Mouse (Mus musculus) small intestine, adult 2 months (tissue): ENCODE results near the gene Aff4. TPM values are rescaled to one million over a fixed set of nuclear protein-coding genes. Genes with fewer than 3 reads are reported as not detected.

Experiments
- H3K27ac ChIP-seq: fragments of 200-500 bp; 2 replicates; pipeline ENCODE4 v1.5.1; 2012; ENCODE audit warnings: low read depth, low read length, control low read depth, inconsistent platforms; ENCODE audit not compliant: insufficient read depth
- H3K27me3 ChIP-seq: fragments of 200-500 bp; 2 replicates; pipeline ENCODE4 v1.6.1; 2012; ENCODE audit warnings: mild to moderate bottlenecking, moderate library complexity, low read length, inconsistent platforms; ENCODE audit not compliant: control insufficient read depth, insufficient read depth
- H3K36me3 ChIP-seq: fragments of 200-500 bp; 2 replicates; pipeline ENCODE4 v1.6.1; 2012; ENCODE audit warnings: mild to moderate bottlenecking, low read length, control low read depth, inconsistent platforms; ENCODE audit not compliant: control insufficient read depth, insufficient read depth
- H3K4me1 ChIP-seq: fragments of 200-500 bp; 2 replicates; pipeline ENCODE4 v1.6.1; 2012; ENCODE audit warnings: low read length, inconsistent platforms, mixed read lengths; ENCODE audit not compliant: control insufficient read depth, insufficient read depth, insufficient read length
- H3K4me3 ChIP-seq: fragments of 200-500 bp; 2 replicates; pipeline ENCODE4 v1.5.1; 2012; ENCODE audit warnings: low read depth, mild to moderate bottlenecking, control low read depth, inconsistent platforms, low read length, moderate library complexity
- CTCF ChIP-seq: fragments of 200-500 bp; IDR thresholded peaks from 2 replicates; pipeline ENCODE4 v1.5.1; 2012; ENCODE audit warnings: low read depth, mild to moderate bottlenecking, control low read depth, inconsistent platforms, low read length, moderate library complexity, mixed read lengths; ENCODE audit not compliant: insufficient replicate concordance, insufficient read length; ENCODE audit errors: extremely low read depth
- POLR2A ChIP-seq: fragments of 200-500 bp; IDR thresholded peaks from 2 replicates; pipeline ENCODE4 v1.6.1; 2012; ENCODE audit warnings: low read depth, mild to moderate bottlenecking, control low read depth, inconsistent platforms, low read length, moderate library complexity
- WGBS: fragments of 180-500 bp; shearing (Covaris S2); methylation state at CpG from one replicate; pipeline ENCODE4 v1.1.7; 2018; 5-methylcytosine and 5-hydroxymethylcytosine counted together
- polyA plus RNA-seq: library from polyadenylated mRNA; depleted of rRNA; stranded (reverse); fragments of >200 nt; gene quantifications from 2 replicates; pipeline ENCODE4 v1.2.3, GENCODE M21; 2012

Gene Aff4
- polyA plus RNA-seq, 1 experiment, result 6.6 TPM

DNA sequence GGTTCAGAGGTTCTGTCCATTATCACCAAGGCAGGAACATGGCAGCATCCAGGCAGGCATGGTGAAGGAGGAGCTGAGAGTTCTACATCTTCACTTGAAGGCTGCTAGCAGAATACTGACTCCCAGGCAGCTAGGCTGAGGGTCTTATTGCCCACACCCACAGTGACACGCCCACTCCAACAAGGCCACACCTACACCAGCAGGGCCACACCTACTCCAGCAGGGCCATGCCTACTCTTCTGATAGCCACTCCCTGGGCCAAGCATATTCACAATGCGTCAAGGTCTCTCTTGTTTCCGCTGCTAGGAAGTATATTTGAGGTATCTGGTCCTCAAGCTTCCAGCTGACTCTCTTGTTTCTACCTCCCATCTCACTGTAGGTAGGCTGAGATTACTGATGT is 108.4 kb downstream of the Aff4 start:
- 75% methylated on average over 3 of the region's 3 CpGs for WGBS

DNA sequence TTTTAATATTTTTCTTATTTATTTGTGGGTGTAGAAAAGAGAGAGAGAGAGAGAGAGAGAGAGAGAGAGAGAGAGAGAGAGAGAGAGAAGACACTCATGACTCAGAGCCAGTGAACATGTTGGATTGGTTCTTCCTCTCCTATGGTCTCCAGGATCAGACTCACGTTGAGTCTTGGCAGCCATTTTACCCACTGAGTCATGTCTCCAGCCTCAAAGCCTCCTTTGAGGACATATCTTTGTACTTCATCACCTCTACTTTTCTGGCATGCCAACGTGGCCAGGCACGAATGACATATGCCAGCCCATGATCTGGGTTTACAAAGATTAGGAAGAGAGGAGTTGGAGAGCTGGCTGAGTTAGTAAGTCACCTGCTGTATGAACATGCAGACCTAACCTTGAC is 109.6 kb downstream of the Aff4 start:
- H3K36me3 ChIP-seq, result no peaks in the 10 kb centered on the region
- no peak for TF ChIP-seq POLR2A
- TF ChIP-seq CTCF, result no peak
- peaks cover 9% of the 10 kb centered on the region for H3K27me3 ChIP-seq
- WGBS, result 82% methylated on average over 3 of the region's 3 CpGs
- H3K4me1 ChIP-seq, result no peaks in the 10 kb centered on the region
- H3K27ac ChIP-seq, result no peak overlapping the region
- no peak overlapping the region for H3K4me3 ChIP-seq

More for the DNA sequence above, 108.4 kb downstream of the Aff4 start:
- TF ChIP-seq CTCF (no peak), POLR2A (no peak)
- Histone ChIP-seq H3K36me3 (no peaks in the 10 kb centered on the region), H3K4me1 (peaks cover under 1% of the 10 kb centered on the region; the same call in 1 of the 2 replicates), H3K27me3 (peaks cover 8% of the 10 kb centered on the region), H3K27ac (no peak overlapping the region), H3K4me3 (no peak overlapping the region)

DNA sequence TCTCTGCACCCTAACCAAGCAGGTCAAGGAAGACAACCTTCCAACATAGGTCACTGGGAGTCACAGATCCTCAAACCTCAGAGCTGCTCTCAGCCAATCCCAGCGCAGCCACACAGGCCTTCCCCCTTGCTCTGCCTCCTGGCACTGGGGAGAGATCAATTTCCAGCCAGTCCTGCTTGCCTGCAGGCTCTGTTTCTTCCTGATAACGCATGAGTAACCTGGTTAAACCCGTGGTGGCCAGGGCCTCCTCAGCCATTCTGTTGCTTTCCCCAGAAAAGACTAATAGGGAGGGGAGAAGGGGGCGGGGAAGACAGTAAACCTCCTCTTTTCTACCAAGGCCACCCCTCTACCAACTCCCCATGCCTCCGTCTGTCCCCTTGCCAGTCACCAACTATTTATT is 111.1 kb downstream of the Aff4 start:
- Histone ChIP-seq H3K27me3 (peaks cover 9% of the 10 kb centered on the region), H3K27ac (no peak overlapping the region), H3K36me3 (no peaks in the 10 kb centered on the region), H3K4me1 (no peaks in the 10 kb centered on the region), H3K4me3 (no peak overlapping the region)
- 28% methylated on average over 5 of the region's 5 CpGs for WGBS
- no peak for TF ChIP-seq CTCF
- TF ChIP-seq POLR2A, result no peak

DNA sequence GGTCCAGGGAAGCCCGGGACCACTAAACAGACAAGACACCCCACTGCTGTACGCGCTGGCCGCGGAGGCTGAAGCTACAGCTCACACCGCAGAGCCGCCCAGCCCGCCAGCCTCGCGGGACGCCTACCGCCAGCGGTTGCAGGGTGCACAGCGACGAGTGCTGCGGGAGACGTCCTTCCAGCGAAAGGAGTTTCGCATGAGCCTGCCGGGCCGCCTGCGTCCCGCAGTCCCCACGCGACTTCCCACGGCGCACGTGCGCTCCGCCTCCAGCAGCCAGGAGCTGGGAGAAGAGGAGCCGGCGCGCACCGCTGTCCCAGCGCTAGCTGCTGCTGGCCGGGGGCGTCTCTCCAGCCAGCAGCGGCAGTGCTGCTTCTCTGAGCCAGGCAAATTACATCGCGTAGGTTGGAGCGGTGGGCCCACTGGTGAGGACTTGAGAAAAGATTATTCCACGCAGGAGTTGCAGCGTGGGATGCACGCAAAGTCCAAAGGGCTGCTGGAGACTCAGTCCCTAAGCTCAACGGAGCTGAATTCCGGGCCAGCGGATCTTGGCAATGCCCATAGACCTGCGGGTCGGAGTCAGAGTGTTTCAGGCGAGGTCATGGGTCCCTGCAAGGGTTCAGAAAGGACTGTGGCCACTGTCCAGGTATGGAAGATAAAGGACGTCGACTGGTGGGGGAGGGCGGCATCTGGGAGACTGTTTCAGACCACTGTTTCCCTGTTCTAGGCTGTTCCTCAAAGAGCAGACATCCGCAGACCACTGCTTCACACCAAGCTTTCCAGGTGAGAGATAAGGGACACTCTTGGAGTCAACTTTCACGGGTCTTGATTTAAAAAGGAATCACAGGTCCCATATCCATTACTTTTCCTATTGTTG is 113.2 kb downstream of the Aff4 start:
- Histone ChIP-seq H3K4me1 (no peaks in the 10 kb centered on the region), H3K27ac (no peak overlapping the region), H3K36me3 (no peaks in the 10 kb centered on the region), H3K4me3 (peak overlapping the region; percentile 38), H3K27me3 (peaks cover 9% of the 10 kb centered on the region)
- TF ChIP-seq POLR2A, result no peak
- TF ChIP-seq CTCF, result no peak
- WGBS, result 38% methylated on average over 55 of the region's 55 CpGs

DNA sequence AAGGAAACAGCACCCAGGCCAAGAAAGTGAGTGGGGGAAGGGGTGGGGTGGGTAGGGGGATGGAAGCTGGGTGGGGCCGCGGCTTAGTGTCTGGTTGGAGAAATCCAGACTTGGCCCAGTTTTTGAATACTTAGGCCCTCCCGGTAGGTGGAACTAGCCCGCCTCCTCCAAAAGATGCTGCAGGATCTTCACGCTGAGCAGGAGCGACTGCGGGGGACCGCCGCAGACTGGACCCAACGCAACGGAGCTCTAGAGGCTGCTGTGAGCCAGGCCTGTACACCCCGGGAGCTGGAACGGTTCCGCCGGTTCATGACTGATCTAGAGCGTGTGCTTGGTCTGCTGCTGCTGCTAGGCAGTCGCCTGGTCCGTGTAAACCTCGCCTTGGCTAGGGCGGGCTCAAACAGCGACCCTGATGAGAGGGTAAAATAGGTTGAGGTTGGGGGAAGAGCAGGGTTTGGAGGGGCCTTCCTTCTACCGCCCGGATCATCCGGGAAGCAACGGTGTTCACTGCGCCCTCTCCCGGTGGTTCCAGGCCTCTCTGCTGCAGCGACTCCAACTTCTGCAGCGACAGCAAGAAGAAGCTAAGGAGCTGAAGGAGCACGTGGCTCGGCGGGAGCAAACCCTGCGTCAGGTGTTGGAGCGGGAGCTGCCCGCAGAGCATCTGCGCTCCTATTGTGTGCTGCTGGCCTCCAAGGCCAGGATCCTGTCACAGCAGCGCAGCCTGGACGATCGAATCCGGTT is 115.8 kb downstream of the Aff4 start:
- 34% methylated on average over 40 of the region's 40 CpGs for WGBS
- H3K4me3 ChIP-seq, result peak overlapping the region; percentile 39

DNA sequence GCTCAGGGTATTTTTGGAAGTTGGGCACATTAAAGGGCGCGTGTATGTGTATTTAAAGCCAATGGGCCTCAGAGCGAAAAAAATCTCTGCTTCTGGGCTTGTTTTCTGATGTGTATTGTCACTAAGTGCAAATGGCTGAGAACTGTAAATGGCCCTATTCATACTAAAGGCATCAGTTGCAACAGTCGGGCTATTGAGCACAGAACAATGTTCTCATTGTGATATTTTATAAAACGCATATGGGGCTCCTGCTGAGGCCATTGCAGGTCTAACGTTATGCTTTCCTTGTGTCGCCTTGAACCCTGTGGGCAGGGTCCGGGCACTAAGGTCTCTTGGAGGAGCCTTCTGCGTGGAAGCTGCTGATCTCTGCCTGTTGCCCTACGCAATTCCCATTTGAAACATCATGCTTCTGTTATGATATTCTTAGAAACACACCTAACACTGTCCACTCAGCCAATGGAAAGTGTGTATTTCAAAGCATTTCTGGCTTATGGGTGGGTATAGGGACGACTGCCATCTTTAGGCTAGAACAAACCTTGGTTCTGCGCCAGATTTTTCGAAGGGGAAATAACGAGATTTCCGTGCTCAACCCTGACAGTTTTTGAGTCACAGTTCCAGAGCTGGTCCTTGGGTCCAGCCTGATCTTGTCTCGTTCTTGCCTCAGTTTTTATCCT is 118.8 kb downstream of the Aff4 start:
- no peak overlapping the region for H3K27ac ChIP-seq
- no peak overlapping the region for H3K4me3 ChIP-seq
- no peaks in the 10 kb centered on the region for H3K36me3 ChIP-seq
- no peak for TF ChIP-seq POLR2A
- TF ChIP-seq CTCF, result no peak
- no peaks in the 10 kb centered on the region for H3K4me1 ChIP-seq
- H3K27me3 ChIP-seq, result peaks cover 6% of the 10 kb centered on the region; the same call in 1 of the 2 replicates
- WGBS, result 26% methylated on average over 16 of the region's 16 CpGs

More for the DNA sequence above, 115.8 kb downstream of the Aff4 start:
- Histone ChIP-seq H3K36me3 (no peaks in the 10 kb centered on the region), H3K27ac (no peak overlapping the region), H3K27me3 (peaks cover 13% of the 10 kb centered on the region), H3K4me1 (no peaks in the 10 kb centered on the region)
- TF ChIP-seq POLR2A (no peak), CTCF (peak; percentile 64)
